Mouse (Mus musculus): ENCODE measurements around the gene Slc25a5. TPM values are rescaled to one million over a fixed set of nuclear protein-coding genes. Genes with fewer than 3 reads are reported as not detected.

The Slc25a5 gene
- polyA plus RNA-seq (2012; rRNA removed) = 454 and 581 TPM in 2 replicates

GRCm38 (mm10) chrX:36795424-36796162 is at the start of gene Slc25a5:
TSS of gene Slc25a5 (plus strand) at chrX:36795651.

Other genes starting within 250 kb of the Slc25a5 start
- gene Pgrmc1, start 197.4 kb upstream of the Slc25a5 start, polyA plus RNA-seq (2012; rRNA removed) = 148 and 169 TPM in 2 replicates
- gene Akap17b, start 150.3 kb upstream of the Slc25a5 start, polyA plus RNA-seq (2012; rRNA removed) = 5.5 and 5.7 TPM in 2 replicates
- gene Slc25a43, start 52.0 kb upstream of the Slc25a5 start, polyA plus RNA-seq (2012; rRNA removed) = 0.93 and 1.1 TPM in 2 replicates
- gene Ube2a, start 78.2 kb downstream of the Slc25a5 start, polyA plus RNA-seq (2012; rRNA removed) = 19.7 and 44.4 TPM in 2 replicates
- gene C330007P06Rik, start 78.5 kb downstream of the Slc25a5 start, polyA plus RNA-seq (2012; rRNA removed) = 21.0 and 27.3 TPM in 2 replicates
- gene Nkrf, start 107.2 kb downstream of the Slc25a5 start, polyA plus RNA-seq (2012; rRNA removed) = 8.6 and 9.0 TPM in 2 replicates
- 52.2 and 52.7 TPM in 2 replicates for gene Sept6, start 196.1 kb downstream of the Slc25a5 start, polyA plus RNA-seq (2012; rRNA removed)

Data from central nervous system, embryonic 11.5 days (tissue).